Mouse (Mus musculus): ENCODE results near the gene Myt1l. TPM values are rescaled to one million over a fixed set of nuclear protein-coding genes. Genes with fewer than 3 reads are reported as not detected.
A peak's percentile ranks its signal among the peaks of the same experiment; 100 is the strongest.

Gene Myt1l
- polyA plus RNA-seq, 1 experiment, result not detected

- H3K27me3 ChIP-seq (replicated peaks; ENCODE audit: control insufficient read depth, insufficient read depth, low read length), result no peaks in the 10 kb centered on the region
- TF ChIP-seq CTCF (conservative IDR thresholded peaks at IDR 0.05; ENCODE audit: insufficient read depth, insufficient read length, low read depth, low read length) (no peak), POLR2A (IDR thresholded peaks at IDR 0.05; ENCODE audit: low read depth, low read length) (no peak)
- H3K4me3 ChIP-seq (ENCODE audit: insufficient read depth, low read depth, low read length), result no peak overlapping the region
Observed at GRCm38 (mm10) chr12:29699386-29699785, 171.2 kb downstream of the Myt1l start.

GRCm38 (mm10) chr12:29700026-29700425 is 171.8 kb downstream of the Myt1l start:
- H3K36me3 ChIP-seq (ENCODE audit: control insufficient read depth, insufficient read depth, low read length), result no peaks in the 10 kb centered on the region
- 93% methylated on average over 3 of the region's 3 CpGs for WGBS
- no peak for DNase-seq
- no peak overlapping the region for H3K4me3 ChIP-seq (ENCODE audit: insufficient read depth, low read depth, low read length)
- H3K27me3 ChIP-seq (replicated peaks; ENCODE audit: control insufficient read depth, insufficient read depth, low read length), result no peaks in the 10 kb centered on the region
- H3K27ac ChIP-seq (ENCODE audit: insufficient read depth, low read depth, low read length), result no peak overlapping the region
- TF ChIP-seq POLR2A (IDR thresholded peaks at IDR 0.05; ENCODE audit: low read depth, low read length) (no peak), CTCF (conservative IDR thresholded peaks at IDR 0.05; ENCODE audit: insufficient read depth, insufficient read length, low read depth, low read length) (no peak)
- H3K4me1 ChIP-seq (ENCODE audit: control insufficient read depth, insufficient read depth, low read length), result no peaks in the 10 kb centered on the region

More at GRCm38 (mm10) chr12:29699386-29699785, 171.2 kb downstream of the Myt1l start:
- Histone ChIP-seq H3K36me3 (ENCODE audit: control insufficient read depth, insufficient read depth, low read length) (no peaks in the 10 kb centered on the region), H3K27ac (ENCODE audit: insufficient read depth, low read depth, low read length) (no peak overlapping the region), H3K4me1 (ENCODE audit: control insufficient read depth, insufficient read depth, low read length) (no peaks in the 10 kb centered on the region)
- no peak for DNase-seq
- 57% methylated on average over 10 of the region's 10 CpGs for WGBS

GRCm38 (mm10) chr12:29701076-29701475 is 172.9 kb downstream of the Myt1l start:
- no peak for TF ChIP-seq CTCF (conservative IDR thresholded peaks at IDR 0.05; ENCODE audit: insufficient read depth, insufficient read length, low read depth, low read length)
- TF ChIP-seq POLR2A (IDR thresholded peaks at IDR 0.05; ENCODE audit: low read depth, low read length), result no peak
- Histone ChIP-seq H3K27ac (ENCODE audit: insufficient read depth, low read depth, low read length) (no peak overlapping the region), H3K27me3 (replicated peaks; ENCODE audit: control insufficient read depth, insufficient read depth, low read length) (no peaks in the 10 kb centered on the region), H3K4me1 (ENCODE audit: control insufficient read depth, insufficient read depth, low read length) (no peaks in the 10 kb centered on the region), H3K4me3 (ENCODE audit: insufficient read depth, low read depth, low read length) (no peak overlapping the region), H3K36me3 (ENCODE audit: control insufficient read depth, insufficient read depth, low read length) (no peaks in the 10 kb centered on the region)
- no peak for DNase-seq
- 50% methylated on average over 4 of the region's 4 CpGs for WGBS

DNA sequence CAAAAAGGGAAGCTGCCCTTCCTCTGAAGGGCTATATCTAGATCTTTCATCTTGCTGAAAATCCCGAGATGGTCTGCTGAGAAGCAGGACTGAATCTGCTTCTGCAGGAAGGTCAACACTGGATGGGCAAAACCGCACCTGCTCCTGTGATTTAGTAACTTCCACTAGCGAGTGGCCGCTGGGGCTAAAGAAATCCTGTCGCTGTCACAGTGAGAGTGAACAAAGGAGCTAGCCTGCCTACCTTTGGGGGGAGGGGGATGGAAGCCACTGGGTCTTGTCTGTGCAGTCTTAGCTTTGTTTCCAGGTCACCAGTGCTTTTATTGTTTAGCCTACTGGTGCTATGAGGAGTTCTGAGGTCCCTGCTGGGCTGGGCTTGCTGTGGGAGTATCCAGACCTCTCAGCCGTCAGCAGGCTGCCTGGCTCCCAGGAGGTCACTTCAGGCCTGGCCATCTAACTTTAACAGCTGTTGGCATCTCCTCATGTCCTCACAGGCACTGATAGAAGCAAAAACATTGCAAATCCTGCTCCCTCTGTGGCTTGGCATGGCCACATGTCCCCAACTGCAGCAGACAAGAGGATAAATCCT is 173.6 kb downstream of the Myt1l start:
- 31% methylated on average over 6 of the region's 6 CpGs for WGBS
- Histone ChIP-seq H3K27me3 (replicated peaks; ENCODE audit: control insufficient read depth, insufficient read depth, low read length) (no peaks in the 10 kb centered on the region), H3K36me3 (ENCODE audit: control insufficient read depth, insufficient read depth, low read length) (no peaks in the 10 kb centered on the region), H3K27ac (ENCODE audit: insufficient read depth, low read depth, low read length) (no peak overlapping the region), H3K4me3 (ENCODE audit: insufficient read depth, low read depth, low read length) (no peak overlapping the region), H3K4me1 (ENCODE audit: control insufficient read depth, insufficient read depth, low read length) (no peaks in the 10 kb centered on the region)
- TF ChIP-seq CTCF (conservative IDR thresholded peaks at IDR 0.05; ENCODE audit: insufficient read depth, insufficient read length, low read depth, low read length), result no peak
- no peak for TF ChIP-seq POLR2A (IDR thresholded peaks at IDR 0.05; ENCODE audit: low read depth, low read length)
- no peak for DNase-seq

DNA sequence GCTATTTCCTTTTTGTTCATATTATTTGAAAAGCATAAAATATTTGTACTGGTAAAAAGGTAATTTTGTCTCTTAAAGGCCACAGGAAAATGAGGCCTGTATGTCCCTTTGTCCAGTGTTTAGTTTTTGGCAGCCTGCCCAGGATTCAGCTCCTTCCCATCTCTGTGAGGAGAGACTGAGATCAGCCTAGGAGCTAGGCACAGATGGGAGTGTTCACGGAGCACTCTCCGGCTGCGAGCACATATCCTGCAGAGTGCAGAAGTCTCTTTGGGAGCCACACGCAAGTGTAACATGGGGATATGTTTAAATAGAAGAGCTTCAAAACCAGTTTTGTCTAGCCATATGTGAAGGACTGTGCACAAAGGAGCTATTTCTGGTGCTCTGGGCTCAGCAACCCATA is 174.4 kb downstream of the Myt1l start:
- H3K27me3 ChIP-seq (replicated peaks; ENCODE audit: control insufficient read depth, insufficient read depth, low read length), result no peaks in the 10 kb centered on the region
- 53% methylated on average over 4 of the region's 4 CpGs for WGBS
- H3K27ac ChIP-seq (ENCODE audit: insufficient read depth, low read depth, low read length), result no peak overlapping the region
- no peaks in the 10 kb centered on the region for H3K36me3 ChIP-seq (ENCODE audit: control insufficient read depth, insufficient read depth, low read length)
- H3K4me3 ChIP-seq (ENCODE audit: insufficient read depth, low read depth, low read length), result no peak overlapping the region
- no peaks in the 10 kb centered on the region for H3K4me1 ChIP-seq (ENCODE audit: control insufficient read depth, insufficient read depth, low read length)
- TF ChIP-seq POLR2A (IDR thresholded peaks at IDR 0.05; ENCODE audit: low read depth, low read length) (no peak), CTCF (conservative IDR thresholded peaks at IDR 0.05; ENCODE audit: insufficient read depth, insufficient read length, low read depth, low read length) (no peak)
- peak; percentile 29 for DNase-seq

GRCm38 (mm10) chr12:29703541-29703940 is 175.4 kb downstream of the Myt1l start:
- Histone ChIP-seq H3K27ac (ENCODE audit: insufficient read depth, low read depth, low read length) (no peak overlapping the region), H3K27me3 (replicated peaks; ENCODE audit: control insufficient read depth, insufficient read depth, low read length) (no peaks in the 10 kb centered on the region), H3K4me1 (ENCODE audit: control insufficient read depth, insufficient read depth, low read length) (no peaks in the 10 kb centered on the region), H3K36me3 (ENCODE audit: control insufficient read depth, insufficient read depth, low read length) (no peaks in the 10 kb centered on the region), H3K4me3 (ENCODE audit: insufficient read depth, low read depth, low read length) (no peak overlapping the region)
- WGBS, result 67% methylated on average over 8 of the region's 8 CpGs
- no peak for DNase-seq
- TF ChIP-seq CTCF (conservative IDR thresholded peaks at IDR 0.05; ENCODE audit: insufficient read depth, insufficient read length, low read depth, low read length) (no peak), POLR2A (IDR thresholded peaks at IDR 0.05; ENCODE audit: low read depth, low read length) (no peak)

DNA sequence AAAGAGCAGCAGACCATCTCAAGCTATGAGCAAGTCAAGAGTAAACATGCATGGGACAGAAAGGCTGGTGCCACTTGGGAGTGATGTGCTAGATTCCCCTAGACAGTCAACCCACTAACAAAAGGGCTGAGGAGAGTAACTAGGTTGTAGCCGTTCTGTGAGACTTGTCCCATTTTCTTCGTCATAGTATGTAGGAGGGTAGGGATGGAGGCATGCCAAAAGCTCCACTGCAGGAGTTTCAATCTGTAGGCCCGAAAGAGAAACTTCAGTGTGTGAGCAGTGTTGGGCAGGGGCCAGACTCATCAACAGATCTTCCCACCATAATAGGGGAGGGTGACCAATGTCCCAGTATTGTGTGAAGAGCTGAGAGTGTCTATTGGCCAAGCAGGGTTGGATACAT is 178.9 kb downstream of the Myt1l start:
- TF ChIP-seq CTCF (conservative IDR thresholded peaks at IDR 0.05; ENCODE audit: insufficient read depth, insufficient read length, low read depth, low read length) (no peak), POLR2A (IDR thresholded peaks at IDR 0.05; ENCODE audit: low read depth, low read length) (no peak)
- no peaks in the 10 kb centered on the region for H3K4me1 ChIP-seq (ENCODE audit: control insufficient read depth, insufficient read depth, low read length)
- WGBS, result 80% methylated on average over 3 of the region's 3 CpGs
- DNase-seq, result no peak
- H3K36me3 ChIP-seq (ENCODE audit: control insufficient read depth, insufficient read depth, low read length), result no peaks in the 10 kb centered on the region
- H3K4me3 ChIP-seq (ENCODE audit: insufficient read depth, low read depth, low read length), result no peak overlapping the region
- H3K27me3 ChIP-seq (replicated peaks; ENCODE audit: control insufficient read depth, insufficient read depth, low read length), result no peaks in the 10 kb centered on the region
- H3K27ac ChIP-seq (ENCODE audit: insufficient read depth, low read depth, low read length), result no peak overlapping the region

All from kidney, adult 2 months (tissue).